Mouse (Mus musculus): ENCODE measurements around the gene Aph1a.
"Not testable (repeated sequence)": the region's sequence is repeated elsewhere in the genome, so short reads cannot be mapped to it uniquely, and the experiment has no call there.

Aph1a gene

DNA sequence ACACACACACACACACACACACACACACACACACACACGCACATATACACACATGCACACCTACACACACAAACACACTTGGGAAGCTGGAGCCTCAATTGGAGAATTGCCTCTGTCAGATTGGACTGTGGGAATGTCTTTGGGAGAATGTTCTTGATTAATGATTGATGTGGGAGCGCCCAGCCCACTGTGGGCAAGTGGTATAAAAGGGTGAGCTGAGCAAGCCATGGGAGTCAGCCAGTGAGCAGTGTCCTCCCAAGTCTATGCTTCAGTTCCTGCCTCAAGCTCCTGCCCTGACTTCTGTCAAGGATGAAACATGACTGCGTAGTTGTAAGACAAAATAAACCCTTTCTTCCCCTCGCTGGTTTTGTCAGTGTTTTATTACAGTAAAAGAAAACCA is 6.2 kb upstream of the Aph1a start:
- DNase-seq (ENCODE audit: low read depth, low spot score), result no peak

DNA sequence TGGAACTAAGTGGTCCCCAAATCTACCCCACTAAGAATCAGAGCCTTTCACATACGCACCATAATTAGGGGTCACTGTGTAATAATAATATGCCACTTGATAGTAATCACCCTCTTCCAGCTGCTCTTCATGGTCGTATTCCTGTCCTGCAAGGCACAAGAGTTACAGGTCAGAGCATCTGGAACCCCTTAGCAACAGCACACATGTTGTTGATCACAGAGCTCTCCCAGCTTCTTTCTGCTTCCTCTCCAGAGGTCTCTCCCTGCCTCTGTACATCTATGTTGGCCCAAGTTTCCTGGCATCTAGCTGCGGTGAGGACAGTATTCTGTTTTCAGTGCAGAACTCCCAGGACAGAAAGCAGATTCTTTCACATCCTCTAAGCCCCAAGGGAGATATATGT is 4.1 kb upstream of the Aph1a start:
- no peak for DNase-seq (ENCODE audit: low read depth, low spot score)

DNA sequence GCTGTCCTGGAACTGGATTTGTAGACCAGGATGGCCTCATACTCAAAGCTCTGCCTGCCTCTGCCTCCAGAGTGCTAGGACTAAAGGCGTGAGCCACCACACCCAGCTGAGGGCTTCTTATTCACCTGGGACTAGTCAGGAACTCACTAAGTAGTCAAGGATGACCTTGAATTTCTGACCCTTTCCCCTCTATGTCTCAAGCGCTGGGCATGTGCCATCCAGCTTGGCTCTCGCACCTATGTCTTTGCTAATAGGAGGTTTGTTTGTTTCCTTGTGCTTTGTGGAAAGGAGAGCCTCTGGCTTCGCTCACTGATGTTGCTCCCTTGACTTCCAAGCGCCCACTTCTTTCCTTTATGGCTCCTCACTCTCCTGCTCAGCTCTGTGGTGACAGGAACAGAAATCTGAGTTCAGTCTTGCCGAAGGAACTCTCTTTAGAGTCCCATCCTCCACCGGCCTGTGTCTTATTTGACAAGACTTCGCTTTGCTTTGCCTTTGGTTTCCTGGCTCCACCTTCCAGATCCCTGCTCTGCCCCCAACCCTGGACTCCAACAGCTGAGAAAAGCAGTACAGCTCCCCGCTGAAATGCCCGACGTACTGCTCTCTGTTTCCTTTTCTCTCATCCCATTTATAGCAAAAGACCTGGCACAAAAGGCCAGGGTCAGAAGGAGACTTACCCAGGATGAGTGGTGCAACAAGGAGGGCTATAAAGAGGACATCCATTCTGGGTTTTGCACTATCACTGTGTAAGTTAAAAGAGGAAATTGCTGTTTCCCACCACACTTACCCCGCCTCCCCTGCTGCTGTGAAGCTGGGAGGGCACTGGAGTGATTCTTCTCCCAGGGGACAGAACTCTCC is 2.3 kb upstream of the Aph1a start, which contains the start of gene BC028528:
TSS of gene BC028528 (minus strand) at position 795 of the 855 bp plus-strand sequence.
- peak; percentile 87 for DNase-seq (ENCODE audit: low read depth, low spot score)

DNA sequence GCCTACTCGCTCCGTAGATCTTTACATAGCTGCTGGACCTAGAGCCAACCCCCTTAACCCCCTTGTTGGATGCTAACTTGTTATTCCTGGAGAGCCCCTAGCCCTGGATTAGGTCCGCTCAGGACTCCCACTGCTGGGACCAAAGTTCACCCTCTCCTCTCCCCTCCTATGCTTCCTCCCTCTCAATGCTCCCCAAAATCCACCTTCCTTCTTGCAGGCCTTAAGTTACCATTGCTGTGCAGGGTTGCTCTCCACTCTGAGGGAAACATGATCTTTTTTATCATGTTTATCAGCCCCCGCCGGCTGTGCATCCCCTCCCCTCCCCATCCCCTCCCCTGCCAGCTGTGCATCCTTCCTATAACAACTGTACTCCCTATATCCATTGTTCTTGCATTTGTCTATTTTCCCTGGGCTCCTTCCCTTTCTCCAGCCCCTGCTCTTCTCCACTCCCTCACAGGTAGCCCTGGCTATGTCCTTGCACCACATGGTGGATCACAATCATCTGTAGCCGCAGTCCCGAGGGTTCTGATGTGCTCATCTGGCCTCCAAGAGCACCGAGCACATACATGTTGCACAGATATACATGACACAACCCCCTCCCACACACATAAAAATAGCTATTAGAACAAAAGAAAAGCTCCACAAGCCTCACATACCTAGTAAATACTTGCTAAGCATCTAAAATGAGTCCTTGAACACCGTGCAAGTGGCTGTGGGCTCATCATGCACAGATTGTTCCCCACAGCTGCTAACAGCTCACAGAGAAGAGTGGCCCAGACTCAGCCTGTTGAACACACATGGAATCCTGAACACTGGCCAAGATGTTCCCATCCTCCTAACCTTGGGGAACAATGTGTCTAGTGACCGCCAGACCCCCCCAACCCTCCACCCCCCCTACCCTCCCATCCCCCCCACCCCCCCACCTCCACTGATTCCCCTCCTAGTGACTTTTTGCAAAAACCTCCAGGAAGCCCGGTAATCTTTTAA is 1.4 kb upstream of the Aph1a start:
- no peak for DNase-seq (ENCODE audit: low read depth, low spot score)

DNA sequence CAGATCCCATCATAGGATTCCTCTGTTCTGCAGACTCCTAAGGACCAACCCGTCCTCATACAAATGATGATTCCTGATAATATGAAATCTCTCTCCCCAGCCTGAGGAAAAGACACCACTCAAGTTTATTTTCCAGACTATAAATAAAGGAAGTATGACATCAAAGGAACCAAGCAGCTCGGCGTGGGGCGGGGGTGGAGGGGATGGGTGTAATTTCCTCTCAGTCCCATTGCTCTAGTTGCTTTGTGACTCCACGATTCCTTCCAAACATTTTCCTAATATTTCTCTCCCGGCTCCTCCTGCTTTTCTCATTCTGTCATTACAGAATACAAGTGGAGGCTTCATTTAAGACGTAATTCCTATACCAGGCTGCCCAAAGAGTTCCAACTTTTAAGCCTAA is 643 bp upstream of the Aph1a start:
- no peak for DNase-seq (ENCODE audit: low read depth, low spot score)

DNA sequence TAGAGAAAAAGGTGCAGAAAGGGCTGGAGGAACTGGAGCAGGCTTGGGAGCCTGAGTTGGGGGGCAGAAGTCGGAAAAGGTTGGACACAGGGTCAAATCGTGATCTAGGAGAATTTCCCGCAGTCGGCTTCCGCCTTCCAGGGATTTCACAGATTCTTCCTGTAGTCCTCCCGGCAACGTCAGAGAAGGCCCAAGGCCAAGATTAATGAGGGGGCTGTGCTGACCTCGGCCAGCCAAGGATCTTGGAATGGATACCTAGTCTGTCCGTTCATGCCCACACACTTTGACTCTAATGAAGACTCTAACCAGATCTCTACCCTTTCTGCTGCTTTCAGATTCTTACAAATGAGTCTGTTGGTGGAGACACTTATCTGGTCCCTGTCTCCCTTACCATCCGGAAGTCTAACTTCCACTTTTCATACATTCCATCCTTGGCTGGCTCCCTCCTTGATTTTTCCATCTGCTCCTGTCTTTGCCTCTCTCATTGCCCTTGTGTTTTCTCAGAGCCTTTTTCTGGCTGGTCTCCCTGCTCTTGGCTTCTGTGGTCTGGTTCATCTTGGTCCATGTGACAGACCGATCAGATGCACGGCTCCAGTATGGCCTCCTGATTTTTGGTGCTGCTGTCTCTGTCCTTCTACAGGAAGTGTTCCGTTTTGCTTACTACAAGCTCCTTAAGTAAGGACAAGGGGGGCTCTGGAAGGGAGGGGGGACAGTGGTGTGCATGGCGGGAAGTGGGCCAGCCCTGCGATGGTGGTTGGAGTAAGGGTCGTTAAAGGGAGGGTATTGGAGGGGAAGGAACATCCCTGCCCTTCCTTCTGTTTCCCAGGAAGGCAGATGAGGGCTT is 770 bp downstream of the Aph1a start:
- no peak for DNase-seq (ENCODE audit: low read depth, low spot score)

DNA sequence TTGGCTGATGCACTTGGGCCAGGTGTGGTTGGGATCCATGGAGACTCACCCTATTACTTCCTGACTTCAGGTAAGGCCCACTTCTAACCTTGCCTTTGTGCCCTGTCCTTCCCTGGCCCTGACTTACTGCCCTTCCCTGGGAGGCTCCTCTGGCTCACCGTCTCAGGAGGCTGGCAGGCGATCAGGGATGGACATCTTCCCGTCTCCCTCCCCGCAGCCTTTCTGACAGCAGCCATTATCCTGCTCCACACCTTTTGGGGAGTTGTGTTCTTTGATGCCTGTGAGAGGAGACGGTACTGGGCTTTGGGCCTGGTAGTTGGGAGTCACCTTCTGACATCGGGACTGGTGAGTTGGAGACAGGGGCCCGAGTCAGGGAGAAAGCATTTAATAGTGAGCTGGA is 1.7 kb downstream of the Aph1a start:
- DNase-seq (ENCODE audit: low read depth, low spot score), result not testable (repeated sequence)

DNA sequence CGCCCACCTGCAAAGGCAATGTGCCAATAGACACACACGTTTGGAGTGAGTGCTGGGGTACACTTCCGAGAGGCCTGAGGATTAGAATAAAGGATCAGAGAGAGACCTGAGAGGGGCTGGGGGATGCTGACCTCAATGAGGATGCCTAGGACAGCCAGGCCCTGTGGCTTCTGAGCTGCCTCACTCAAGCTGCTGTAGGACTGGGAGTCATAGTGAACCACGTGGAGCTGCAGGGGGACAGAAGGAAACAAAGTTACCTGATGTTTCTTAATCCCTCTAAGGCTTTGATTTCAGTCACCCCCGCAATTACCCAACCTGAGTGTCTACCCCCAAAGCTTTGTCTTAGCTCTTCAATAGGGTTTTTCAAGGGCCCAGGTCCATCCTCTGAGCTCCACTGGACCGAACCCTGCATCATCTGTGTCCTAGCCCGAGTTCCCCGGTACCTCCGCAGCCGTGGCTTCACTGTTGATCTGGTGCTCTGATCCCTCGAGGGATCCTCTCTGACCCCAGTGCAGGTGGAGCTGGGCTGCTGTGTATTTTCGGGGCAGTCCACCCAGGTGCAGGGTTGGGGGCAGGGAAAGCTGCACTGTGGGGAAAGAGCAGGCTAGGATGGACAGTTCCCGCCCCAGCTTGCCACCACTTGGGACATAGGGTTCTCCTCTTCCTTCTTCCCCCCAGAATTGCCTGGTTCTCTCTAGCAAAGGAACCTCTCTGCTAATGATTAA is 6.2 kb downstream of the Aph1a start:
- DNase-seq (ENCODE audit: low read depth, low spot score), result no peak

DNA sequence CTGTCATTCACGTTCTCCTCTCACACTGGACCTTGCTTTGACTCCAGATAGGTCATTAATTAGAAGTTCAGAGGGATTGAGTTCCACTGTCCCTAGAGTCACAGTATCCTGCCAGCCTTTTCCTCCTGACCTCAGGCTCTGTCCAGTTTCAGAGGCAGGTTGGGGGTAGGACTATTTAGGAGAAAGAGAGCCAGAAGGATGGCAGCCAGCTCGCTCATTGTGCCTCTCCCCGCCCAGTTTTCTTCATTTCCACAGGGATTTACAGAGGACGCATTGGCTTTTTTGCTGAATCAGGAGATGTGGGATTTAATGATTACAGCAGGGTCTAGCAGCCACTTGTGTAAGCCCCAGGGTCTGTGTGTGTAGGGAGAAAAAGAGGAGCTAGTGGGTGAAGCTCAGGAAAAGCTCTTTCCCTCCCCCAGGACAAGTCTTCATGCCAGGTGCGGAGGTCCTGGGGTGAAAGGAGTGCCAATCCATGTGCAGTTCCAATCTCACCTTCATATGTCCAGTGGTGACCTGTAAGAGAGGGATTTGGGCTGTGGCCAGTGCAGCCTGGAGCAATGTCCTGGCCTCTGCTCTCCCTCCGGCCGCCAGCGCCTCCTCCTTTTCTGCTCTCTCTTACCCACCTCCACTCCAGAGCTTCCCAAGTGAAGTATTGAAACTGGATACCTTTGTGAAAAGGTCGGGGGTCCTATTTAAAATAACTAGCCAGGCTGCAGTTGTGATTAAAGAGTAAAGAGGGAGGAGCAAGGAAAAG is 8.0 kb downstream of the Aph1a start:
- DNase-seq (ENCODE audit: low read depth, low spot score), result no peak

DNA sequence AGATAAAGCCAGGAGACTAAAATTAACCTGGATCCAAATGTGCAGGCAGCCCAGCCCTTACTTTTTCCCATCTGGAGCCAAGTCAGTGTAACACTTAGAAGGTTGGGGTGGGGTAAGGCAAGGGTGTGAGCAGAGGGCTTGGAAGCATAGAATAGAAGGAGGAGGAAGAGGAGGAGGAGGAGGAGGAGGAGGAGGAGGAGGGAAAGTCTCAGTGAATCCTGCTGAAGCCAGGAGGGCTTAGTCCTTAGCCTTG is 8.5 kb downstream of the Aph1a start:
- DNase-seq (ENCODE audit: low read depth, low spot score), result no peak

DNA sequence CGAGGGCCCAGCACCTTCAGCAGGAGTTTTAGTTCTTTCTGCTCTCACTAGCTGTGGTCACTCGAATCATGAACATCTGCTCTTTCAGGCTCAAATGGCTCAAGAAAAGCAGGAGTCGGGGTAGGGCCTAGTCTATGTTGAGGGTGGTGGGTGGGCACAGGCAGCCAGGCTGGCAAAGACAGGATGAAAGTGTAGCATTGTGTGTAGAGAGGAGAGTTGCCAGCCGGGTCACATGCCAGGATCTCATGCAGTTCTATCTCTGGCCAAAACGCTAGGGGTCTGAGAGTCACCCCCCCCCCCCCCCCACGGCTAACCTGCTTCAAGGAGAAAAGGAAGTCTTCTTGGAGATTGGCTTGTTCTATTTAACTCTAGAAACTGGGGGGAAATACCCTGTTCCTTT is 8.9 kb downstream of the Aph1a start:
- no peak for DNase-seq (ENCODE audit: low read depth, low spot score)

DNA sequence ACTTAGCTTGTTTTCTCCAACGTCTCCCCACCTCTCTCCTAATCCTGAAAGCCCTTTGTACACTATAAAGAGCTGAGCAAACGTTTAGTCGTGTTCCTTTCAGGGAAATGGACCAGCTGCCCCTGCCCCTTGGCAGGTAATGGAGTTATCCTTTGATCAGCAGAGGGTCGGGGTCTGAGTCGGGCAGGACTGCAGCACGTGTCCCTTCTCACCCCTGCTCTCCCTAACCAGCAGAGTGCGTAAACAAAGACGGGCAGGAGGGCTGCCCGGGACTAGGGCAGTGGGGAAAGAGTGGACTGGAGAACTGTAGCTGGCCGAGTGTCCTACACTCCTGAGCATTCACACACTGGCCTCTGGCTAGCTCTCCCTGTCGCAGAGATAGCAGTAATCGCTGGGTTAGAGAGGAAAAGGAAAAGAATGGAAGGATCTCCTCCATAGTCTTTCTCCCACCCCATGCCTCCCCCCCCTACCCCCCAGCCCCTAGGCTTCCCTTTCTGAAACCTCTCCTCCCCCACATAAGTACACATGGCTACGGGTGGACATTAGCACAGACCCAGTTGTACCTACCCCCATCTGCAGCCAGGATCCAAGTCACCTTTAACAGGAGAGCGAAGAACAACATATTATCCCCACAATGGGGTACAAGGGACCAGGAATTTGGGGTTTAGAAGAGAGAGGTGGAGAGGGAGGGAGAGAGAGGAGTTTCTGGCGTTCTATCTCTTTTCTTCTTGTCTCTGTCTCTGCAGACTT is 10.2 kb downstream of the Aph1a start:
- no peak for DNase-seq (ENCODE audit: low read depth, low spot score)

DNA sequence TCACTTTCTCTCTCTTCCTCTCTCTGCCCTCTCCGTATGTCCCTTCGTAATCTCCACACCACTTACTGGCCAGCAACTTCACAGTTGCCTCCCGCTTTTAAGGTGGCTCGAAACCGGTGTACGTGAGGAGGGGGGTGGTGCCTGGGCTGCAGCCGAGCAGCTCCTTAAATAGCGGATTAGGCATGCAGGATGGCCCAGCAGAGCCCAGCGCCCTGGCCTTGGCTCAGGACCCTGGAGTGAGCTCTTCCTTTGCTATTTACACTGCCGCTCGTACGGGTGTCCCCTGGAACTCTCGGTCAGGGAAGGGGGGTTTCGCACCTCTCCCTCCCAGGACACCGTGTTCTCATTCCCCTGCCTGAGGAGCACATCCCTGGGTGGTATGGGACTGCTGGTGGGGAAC is 10.8 kb downstream of the Aph1a start, which contains the start of gene Car14:
TSS of gene Car14 (minus strand) at position 124 of the 400 bp plus-strand sequence.
- DNase-seq (ENCODE audit: low read depth, low spot score), result peak; percentile 22

DNA sequence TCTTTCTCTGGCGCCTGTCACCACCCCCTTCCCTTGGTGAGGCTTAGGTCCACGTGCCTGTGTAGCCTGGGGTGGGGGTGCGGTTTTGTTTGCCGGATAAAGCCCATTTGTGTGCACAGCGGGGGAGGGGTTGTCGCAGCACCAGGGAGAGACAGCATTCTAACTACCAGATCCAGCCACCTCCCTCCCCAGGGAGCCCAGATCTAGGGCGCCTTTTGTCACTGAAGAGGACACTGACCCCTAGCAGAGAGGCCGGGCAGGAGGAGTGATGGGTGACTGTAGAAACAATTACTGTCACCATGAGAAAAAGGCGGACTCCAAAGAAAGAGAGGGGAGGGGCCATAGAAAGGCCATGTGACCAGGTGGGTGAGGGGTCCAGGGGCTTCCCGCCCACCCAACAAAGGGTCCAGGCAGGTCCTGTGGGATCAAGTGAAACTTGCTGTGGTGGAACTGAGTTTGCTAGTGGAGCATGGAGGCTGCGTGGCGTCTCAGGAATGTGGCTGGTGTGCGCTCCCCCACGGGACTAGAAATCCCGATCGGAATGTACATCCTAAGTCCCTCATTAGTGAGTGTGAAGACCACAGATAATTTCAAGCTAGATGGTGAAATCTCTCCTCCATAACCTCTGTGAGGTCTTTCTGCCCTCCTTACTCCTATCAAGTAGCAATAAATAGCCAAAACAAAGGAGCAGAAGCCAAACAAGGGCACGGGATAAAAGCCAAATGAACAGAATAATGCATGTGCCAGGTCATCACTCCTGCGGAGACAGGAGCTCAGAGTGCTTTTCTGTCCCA is 11.6 kb downstream of the Aph1a start:
- DNase-seq (ENCODE audit: low read depth, low spot score), result peak; percentile 85

DNA sequence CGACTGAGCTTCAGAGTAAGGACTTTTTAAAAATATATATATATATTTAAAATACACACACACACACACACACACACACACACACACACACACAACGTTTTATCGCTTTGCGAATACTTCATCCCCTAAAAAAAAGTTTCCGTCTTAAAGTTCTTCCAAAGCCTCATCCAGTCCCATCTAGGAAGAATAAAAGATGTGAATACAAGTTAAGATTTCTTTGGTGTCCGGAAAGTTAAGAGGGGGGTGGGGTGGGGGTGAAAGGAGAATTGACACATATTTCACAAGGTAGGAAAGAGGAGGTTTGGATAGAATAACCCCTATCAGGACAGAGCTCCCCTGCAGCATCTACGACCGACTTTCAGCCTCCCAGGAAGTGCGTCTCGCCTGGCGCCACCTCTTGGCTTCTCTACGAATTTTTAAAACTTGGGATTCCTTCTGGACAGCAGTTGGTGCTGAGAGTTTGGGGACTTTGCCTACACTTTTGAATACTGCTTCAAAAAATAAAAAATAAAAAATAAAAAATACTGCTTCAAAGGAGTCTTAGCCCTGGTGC is 12.2 kb downstream of the Aph1a start:
- peak; percentile 72 for DNase-seq (ENCODE audit: low read depth, low spot score)

DNA sequence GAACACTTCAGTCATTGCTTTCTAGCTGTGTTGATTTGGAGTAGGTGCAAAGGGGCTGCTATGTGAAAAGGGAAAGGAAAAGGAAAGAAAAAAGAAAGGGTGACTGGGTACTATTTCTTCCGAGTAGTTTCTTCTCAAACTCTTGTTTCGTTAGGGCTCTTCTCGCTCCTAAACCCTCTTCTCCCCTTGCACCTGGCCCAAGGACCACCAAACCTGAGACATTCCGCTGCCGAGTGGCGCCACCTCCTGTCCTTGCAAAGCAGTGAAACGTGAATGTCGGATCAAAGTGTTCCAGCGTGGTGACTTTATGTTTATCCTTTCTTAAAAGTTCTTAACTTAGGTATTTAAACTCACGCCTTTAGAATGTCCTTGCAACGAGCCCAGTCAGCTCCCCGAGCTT is 13.1 kb downstream of the Aph1a start:
- peak; percentile 74 for DNase-seq (ENCODE audit: low read depth, low spot score)

DNA sequence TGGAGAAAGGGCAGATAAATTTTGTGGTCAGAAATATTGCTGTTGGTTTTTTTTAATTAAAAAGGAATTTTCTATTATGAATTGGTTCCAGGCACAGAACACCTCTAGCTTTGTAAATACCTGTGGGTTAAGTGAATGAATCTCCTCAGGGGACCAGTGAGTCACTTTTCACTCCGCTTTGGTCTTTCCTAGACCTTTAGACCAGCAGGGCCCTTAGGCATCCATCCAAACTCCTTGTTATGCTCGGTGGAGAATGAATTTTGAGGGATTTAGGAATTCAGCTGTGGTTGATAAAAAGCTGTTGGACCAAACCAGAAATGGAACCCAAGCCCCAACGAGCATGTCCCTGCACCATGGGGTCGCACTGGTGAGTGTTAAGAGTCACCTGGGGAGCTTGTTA is 13.8 kb downstream of the Aph1a start:
- DNase-seq (ENCODE audit: low read depth, low spot score), result no peak

DNA sequence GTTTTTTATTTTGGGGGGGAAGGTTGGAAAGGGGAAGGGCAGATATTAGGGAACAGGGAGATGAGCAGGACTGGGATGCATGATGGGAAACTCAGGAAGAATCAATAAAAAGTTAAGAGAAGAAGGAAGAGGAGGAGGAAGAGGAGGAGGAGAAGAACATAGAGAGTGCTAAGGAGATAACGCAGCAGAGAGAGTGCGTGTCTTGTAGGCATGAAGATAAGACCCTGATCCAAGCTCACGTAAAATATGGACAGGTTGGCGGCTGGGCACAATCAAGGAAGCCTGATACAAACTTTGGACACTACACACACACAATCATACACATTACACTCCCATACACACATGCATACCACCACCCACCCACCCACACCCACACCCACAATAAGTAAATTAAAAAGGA is 20.9 kb downstream of the Aph1a start:
- DNase-seq (ENCODE audit: low read depth, low spot score), result no peak
